Mouse (Mus musculus) limb, embryonic 12.5 days (tissue): ENCODE measurements around the gene Txndc8. TPM values are rescaled to one million over a fixed set of nuclear protein-coding genes. Genes with fewer than 3 reads are reported as not detected.

Experiments
- ATAC-seq: fragments of 200-750 bp; cut with Nextera tagmentation; 2 replicates; pipeline ENCODE4 v1.8.0; 2017; ENCODE audit warnings: low read depth, moderate TSS enrichment; ENCODE audit not compliant: insufficient number of reproducible peaks, insufficient read depth, low FRiP score, low TSS enrichment
- H3K27ac ChIP-seq: fragments of 300-500 bp; sonication (generic); 2 replicates; pipeline ENCODE4 v1.5.1; 2016; ENCODE audit warnings: mild to moderate bottlenecking, moderate library complexity
- H3K27me3 ChIP-seq: fragments of 300-500 bp; sonication (generic); 2 replicates; pipeline ENCODE4 v1.6.1; 2016; ENCODE audit warnings: mild to moderate bottlenecking, moderate library complexity
- H3K36me3 ChIP-seq: fragments of 300-500 bp; sonication (generic); 2 replicates; pipeline ENCODE4 v1.6.1; 2016; ENCODE audit warnings: mild to moderate bottlenecking, moderate library complexity
- H3K4me1 ChIP-seq: fragments of 300-500 bp; sonication (generic); replicated peaks from 2 replicates; pipeline ENCODE4 v1.6.1; 2016
- H3K4me2 ChIP-seq: fragments of 300-500 bp; sonication (generic); 2 replicates; pipeline ENCODE4 v1.6.1; 2016; ENCODE audit warnings: mild to moderate bottlenecking, moderate library complexity
- H3K4me3 ChIP-seq: fragments of 300-500 bp; sonication (generic); replicated peaks from 2 replicates; pipeline ENCODE4 v1.5.1; 2016; ENCODE audit warnings: mild to moderate bottlenecking
- H3K9ac ChIP-seq: fragments of 300-500 bp; sonication (generic); replicated peaks from 2 replicates; pipeline ENCODE4 v1.6.1; 2016; ENCODE audit warnings: mild to moderate bottlenecking, moderate library complexity
- H3K9me3 ChIP-seq: fragments of 300-500 bp; sonication (generic); 2 replicates; pipeline ENCODE4 v1.6.1; 2016; ENCODE audit warnings: mild to moderate bottlenecking, moderate library complexity
- WGBS: fragments of 180-500 bp; shearing (Covaris S2); methylation state at CpG from one replicate; pipeline ENCODE4 v1.1.7; 2016; 5-methylcytosine and 5-hydroxymethylcytosine counted together
- polyA plus RNA-seq: library from polyadenylated mRNA; unstranded; fragments of >200 nt; fragmentation: Nextera tagmentation; extraction: Ambion mirVana; gene quantifications from 2 replicates; pipeline ENCODE4 v1.2.1, GENCODE M21; 2016

The Txndc8 gene
- polyA plus RNA-seq, 1 experiment from 2014 or later, result not detected

DNA sequence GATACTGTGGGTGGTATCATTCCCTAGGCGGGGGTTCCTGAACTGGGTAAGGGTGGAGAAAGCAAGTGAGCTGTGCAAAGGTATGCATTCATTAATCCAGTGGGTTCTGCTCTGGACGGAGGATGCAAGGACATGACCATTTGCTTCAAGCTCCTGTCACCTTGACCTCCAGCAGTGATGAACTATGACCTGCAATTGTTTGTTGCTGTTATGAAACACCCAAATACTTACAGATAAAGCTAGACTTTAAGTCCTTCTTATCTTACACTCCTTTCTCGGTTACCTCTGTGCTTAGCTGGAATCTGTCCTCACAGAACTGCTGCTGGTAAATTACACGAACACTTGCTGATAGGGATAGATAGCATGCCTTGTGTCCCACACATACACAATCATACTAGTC is 68.3 kb downstream of the Txndc8 start:
- 88% methylated on average over 4 of the region's 4 CpGs for WGBS
- H3K4me2 ChIP-seq, result no peak overlapping the region

GRCm38 (mm10) chr4:57937292-57937691 is 71.6 kb downstream of the Txndc8 start:
- Histone ChIP-seq H3K9me3 (peaks cover 6% of the 10 kb centered on the region; the same call in 1 of the 2 replicates), H3K4me3 (no peak overlapping the region), H3K4me1 (no peaks in the 10 kb centered on the region), H3K36me3 (peaks cover 5% of the 10 kb centered on the region; the same call in 1 of the 2 replicates), H3K9ac (no peak overlapping the region), H3K27ac (no peak overlapping the region), H3K27me3 (no peaks in the 10 kb centered on the region), H3K4me2 (no peak overlapping the region)
- no peak for ATAC-seq
- WGBS, result 89% methylated on average over 6 of the region's 6 CpGs

More for the DNA sequence above, 68.3 kb downstream of the Txndc8 start:
- Histone ChIP-seq H3K4me3 (no peak overlapping the region), H3K27me3 (no peaks in the 10 kb centered on the region), H3K27ac (no peak overlapping the region), H3K4me1 (no peaks in the 10 kb centered on the region), H3K9me3 (no peaks in the 10 kb centered on the region), H3K9ac (no peak overlapping the region), H3K36me3 (peaks cover 39% of the 10 kb centered on the region)
- ATAC-seq, result no peak

- Histone ChIP-seq H3K4me2 (no peak overlapping the region), H3K27ac (no peak overlapping the region), H3K9me3 (peaks cover 9% of the 10 kb centered on the region; the same call in 1 of the 2 replicates), H3K27me3 (no peaks in the 10 kb centered on the region), H3K36me3 (no peaks in the 10 kb centered on the region), H3K9ac (no peak overlapping the region), H3K4me3 (no peak overlapping the region), H3K4me1 (no peaks in the 10 kb centered on the region)
- ATAC-seq, result no peak
- 75% methylated on average over 5 of the region's 5 CpGs for WGBS
These were observed 74.7 kb downstream of the Txndc8 start for GRCm38 (mm10) chr4:57934181-57934580.

Other genes with a start within 250 kb of the Txndc8 start
- gene D630039A03Rik, start 92.8 kb downstream of the Txndc8 start, polyA plus RNA-seq, result 0.33 and 0.42 TPM in 2 replicates
- 427 and 450 TPM in 2 replicates for gene Txn1, start 52.7 kb downstream of the Txndc8 start, polyA plus RNA-seq
- 3.9 and 4.6 TPM in 2 replicates for gene Svep1, start 197.7 kb upstream of the Txndc8 start, polyA plus RNA-seq